Mouse (Mus musculus) erythroblast, embryonic 14.5 days (primary cell): Measurements from ENCODE around the gene Crebrf. TPM values are rescaled to one million over a fixed set of nuclear protein-coding genes. Genes with fewer than 3 reads are reported as not detected.

Experiments
- H3K27me3 ChIP-seq: 2 replicates; pipeline ENCODE4 v1.6.1; 2012; ENCODE audit warnings: inconsistent platforms; ENCODE audit not compliant: control insufficient read depth
- H3K36me3 ChIP-seq: 2 replicates; pipeline ENCODE4 v1.6.1; 2012; ENCODE audit warnings: mild to moderate bottlenecking, inconsistent platforms; ENCODE audit not compliant: control insufficient read depth
- H3K4me1 ChIP-seq: 2 replicates; pipeline ENCODE4 v1.6.1; 2012; ENCODE audit warnings: inconsistent platforms; ENCODE audit not compliant: control insufficient read depth
- H3K4me3 ChIP-seq: replicated peaks from 2 replicates; pipeline ENCODE3; 2012; ENCODE audit warnings: moderate library complexity, mild to moderate bottlenecking, inconsistent platforms
- H3K9me3 ChIP-seq: 2 replicates; pipeline ENCODE4 v1.6.1; 2012; ENCODE audit warnings: low read length, inconsistent platforms, mixed read lengths; ENCODE audit not compliant: control insufficient read depth
- GATA1 ChIP-seq: IDR thresholded peaks from 2 replicates; pipeline ENCODE4 v1.6.1; 2012; ENCODE audit warnings: low read length, inconsistent platforms, mixed read lengths
- TAL1 ChIP-seq: IDR thresholded peaks from 3 replicates; pipeline ENCODE4 v1.6.1; 2012; ENCODE audit warnings: low read length, inconsistent platforms, mixed read lengths
- polyA plus RNA-seq: library from polyadenylated mRNA; stranded (reverse); fragments of >175 nt; gene quantifications from 2 replicates; pipeline ENCODE4 v1.2.3, GENCODE M21; 2012

The Crebrf gene
- polyA plus RNA-seq, 1 experiment = 0.10 TPM

DNA sequence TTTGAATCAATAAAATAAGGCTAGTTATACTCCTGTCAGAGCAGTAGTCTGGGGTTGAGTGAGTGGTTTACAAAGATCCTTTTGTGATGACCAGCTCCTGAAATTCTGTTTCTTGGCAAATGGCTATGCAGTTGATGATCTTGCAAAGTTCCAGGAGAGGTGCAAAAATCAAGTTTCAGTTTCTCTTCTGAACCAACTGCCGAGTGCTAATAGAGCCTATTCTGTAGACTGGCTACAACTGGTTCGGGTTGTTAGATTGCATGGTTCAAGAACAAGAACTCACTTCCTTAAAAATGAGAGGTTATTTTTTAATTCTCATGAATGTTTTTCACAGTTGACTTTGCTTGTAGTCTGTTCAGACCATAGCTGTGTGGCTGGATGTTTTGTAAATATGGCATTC lies 38.0 kb downstream of the Crebrf start:
- H3K4me1 ChIP-seq = no peaks in the 10 kb centered on the region
- no peaks in the 10 kb centered on the region for H3K9me3 ChIP-seq
- TF ChIP-seq GATA1 = no peak
- TF ChIP-seq TAL1 = no peak
- no peaks in the 10 kb centered on the region for H3K36me3 ChIP-seq
- H3K4me3 ChIP-seq = no peak overlapping the region
- no peaks in the 10 kb centered on the region for H3K27me3 ChIP-seq

DNA sequence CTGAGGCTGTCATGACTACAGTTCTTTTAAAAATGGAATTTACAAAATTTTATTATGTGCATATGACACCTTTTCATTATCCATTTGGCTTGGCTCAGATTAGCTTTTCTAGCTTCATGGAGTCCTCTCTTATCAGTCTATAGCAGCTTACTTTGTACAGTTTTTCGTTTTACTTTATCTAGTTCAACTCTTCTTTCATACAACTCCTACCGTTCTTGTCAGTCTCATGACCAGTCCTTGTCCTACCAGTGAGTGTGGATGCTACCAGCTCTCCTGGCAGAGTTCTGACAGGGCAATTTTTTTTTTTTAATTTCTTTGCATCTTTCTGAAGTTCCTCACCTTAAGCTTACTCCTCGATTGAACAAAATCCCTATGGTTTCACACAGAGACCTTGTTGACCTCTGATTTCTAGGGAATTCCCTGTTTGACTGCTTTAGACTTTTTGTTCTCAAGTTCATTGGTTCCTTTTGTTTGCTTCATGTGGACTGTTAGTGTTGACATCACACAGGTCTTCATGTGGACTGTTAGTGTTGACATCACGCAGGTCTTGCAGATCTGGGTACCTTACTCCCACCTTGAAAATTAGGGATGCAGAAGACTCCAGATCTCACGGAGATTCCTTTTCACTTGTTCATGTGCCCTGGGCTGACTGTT lies 51.8 kb downstream of the Crebrf start:
- TF ChIP-seq TAL1 (peak; percentile 33; the same call in 1 of the 3 replicates), GATA1 (no peak)
- no peaks in the 10 kb centered on the region for H3K9me3 ChIP-seq
- peaks cover 27% of the 10 kb centered on the region for H3K4me1 ChIP-seq
- peaks cover 16% of the 10 kb centered on the region for H3K36me3 ChIP-seq
- H3K27me3 ChIP-seq = no peaks in the 10 kb centered on the region
- no peak overlapping the region for H3K4me3 ChIP-seq

DNA sequence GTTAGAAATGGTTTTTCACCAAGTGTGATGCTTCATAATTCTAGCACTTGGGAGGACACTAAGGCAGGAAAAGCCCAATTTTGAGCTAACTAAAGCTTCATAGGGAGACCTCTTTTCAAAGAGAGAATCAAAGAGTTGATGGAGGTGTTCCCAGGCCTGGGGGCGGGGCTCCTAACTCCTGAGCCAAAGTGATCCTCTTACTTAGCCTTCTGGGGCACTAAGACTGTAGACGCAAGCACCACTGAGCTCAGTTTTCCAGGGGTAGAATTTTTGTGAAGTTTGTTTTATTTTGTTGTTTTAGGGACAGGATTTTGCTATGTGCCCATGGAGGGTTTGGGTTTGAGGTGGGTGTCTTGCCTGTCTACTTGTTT lies 52.3 kb downstream of the Crebrf start:
- H3K27me3 ChIP-seq = no peaks in the 10 kb centered on the region
- peaks cover 27% of the 10 kb centered on the region for H3K4me1 ChIP-seq
- no peak overlapping the region for H3K4me3 ChIP-seq
- peaks cover 12% of the 10 kb centered on the region for H3K36me3 ChIP-seq
- TF ChIP-seq GATA1 = no peak
- no peak for TF ChIP-seq TAL1
- no peaks in the 10 kb centered on the region for H3K9me3 ChIP-seq

DNA sequence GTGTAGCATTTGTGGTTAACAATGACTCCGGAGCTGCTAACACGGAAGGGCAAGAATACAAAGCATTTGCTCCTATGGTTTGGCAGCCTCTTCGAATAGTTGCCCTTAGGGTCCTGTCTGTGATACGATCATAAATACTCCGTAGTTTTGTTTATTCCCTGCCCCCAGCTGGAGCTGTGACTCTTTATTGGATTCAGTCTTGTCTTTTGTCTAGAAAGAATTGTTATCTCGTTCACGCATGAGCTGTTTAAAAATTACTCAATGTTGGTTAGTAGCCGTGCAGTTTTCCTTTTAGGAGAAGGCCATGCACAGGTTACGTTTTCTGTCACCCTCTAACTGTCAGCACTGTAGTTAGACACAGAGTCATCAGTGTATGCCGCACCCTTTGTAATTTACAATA lies 60.8 kb downstream of the Crebrf start:
- H3K36me3 ChIP-seq = peaks cover 7% of the 10 kb centered on the region
- TF ChIP-seq GATA1 (no peak), TAL1 (no peak)

DNA sequence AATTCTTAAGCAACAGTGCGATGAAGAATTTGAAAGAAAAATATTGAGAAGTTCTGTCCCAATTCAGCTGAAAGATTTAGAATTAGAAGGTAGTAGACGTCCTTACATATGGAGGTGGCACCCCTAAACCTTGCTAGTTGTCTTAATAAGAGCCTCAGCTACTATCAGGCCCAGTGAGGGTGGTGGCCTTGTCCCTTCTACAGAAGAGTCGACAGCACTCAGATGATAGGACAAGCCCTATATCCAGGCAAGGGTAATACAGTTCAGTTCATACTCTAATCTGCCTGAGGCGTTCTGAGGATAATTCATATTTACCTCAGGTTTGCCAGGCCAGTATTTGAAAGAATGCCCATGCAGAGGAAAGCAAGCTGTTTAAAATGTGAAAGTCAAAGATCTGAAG lies 62.6 kb downstream of the Crebrf start:
- Histone ChIP-seq H3K4me1 (peaks cover 54% of the 10 kb centered on the region), H3K36me3 (peaks cover 9% of the 10 kb centered on the region), H3K4me3 (no peak overlapping the region), H3K27me3 (no peaks in the 10 kb centered on the region), H3K9me3 (no peaks in the 10 kb centered on the region)
- TF ChIP-seq TAL1 = no peak
- no peak for TF ChIP-seq GATA1

More for the DNA sequence above, 60.8 kb downstream of the Crebrf start:
- H3K9me3 ChIP-seq = no peaks in the 10 kb centered on the region
- H3K4me3 ChIP-seq = no peak overlapping the region
- H3K4me1 ChIP-seq = peaks cover 40% of the 10 kb centered on the region
- no peaks in the 10 kb centered on the region for H3K27me3 ChIP-seq

DNA sequence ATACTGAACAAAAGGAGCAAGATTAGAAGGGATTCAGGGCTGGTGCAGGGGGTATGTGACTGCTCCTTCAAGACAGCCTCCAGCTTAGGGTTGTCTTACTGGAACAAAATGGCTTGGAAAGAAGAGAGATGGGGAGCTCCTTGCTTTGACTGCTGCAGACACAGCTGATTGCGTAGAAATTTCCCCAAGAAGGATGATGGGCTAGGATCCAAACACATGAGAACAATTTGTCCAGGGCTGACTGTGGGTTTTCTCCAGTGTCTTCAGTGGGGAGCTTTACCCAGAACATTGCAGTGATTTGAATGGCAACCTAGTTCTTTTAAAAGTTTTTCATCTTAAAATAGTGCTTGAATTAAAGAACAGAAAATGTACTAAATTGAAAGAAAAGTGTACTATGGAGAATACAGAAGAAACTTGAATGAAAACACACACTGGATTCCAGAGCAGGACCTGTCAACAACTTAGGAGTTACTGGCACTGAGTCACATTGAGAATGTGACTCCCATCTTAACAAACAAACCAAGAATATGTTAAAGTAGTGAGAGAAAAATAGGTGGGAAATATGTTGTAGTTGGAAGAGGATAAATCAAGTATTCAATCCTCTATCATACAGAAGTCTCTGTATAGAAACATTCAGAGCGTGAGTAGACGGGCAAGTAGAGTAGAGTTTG lies 63.1 kb downstream of the Crebrf start:
- peaks cover 60% of the 10 kb centered on the region for H3K4me1 ChIP-seq
- peaks cover 15% of the 10 kb centered on the region for H3K36me3 ChIP-seq
- no peak overlapping the region for H3K4me3 ChIP-seq
- H3K9me3 ChIP-seq = no peaks in the 10 kb centered on the region
- TF ChIP-seq GATA1 (no peak), TAL1 (no peak)
- no peaks in the 10 kb centered on the region for H3K27me3 ChIP-seq

DNA sequence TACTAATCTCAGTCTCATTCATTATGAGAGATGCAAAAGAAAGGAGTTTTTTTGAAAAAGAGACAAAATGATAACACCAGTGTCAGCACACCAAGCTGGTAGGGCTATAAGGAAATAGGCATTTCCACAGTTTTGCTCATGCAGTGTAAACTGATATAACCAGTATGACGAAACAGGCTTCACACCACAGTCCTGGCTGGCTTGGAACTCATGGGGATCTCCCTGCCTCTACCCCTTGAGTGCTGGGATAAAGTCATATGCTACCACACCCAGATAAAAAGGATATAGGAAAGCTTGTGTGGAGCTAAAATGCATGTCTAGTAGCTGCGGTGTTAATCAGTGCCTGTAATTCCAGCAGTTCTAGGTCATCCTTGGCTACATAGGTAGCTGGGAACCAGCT lies 64.0 kb downstream of the Crebrf start:
- H3K4me1 ChIP-seq = peaks cover 69% of the 10 kb centered on the region
- no peak for TF ChIP-seq TAL1
- TF ChIP-seq GATA1 = no peak
- no peak overlapping the region for H3K4me3 ChIP-seq
- no peaks in the 10 kb centered on the region for H3K27me3 ChIP-seq
- H3K36me3 ChIP-seq = peaks cover 21% of the 10 kb centered on the region
- H3K9me3 ChIP-seq = no peaks in the 10 kb centered on the region

DNA sequence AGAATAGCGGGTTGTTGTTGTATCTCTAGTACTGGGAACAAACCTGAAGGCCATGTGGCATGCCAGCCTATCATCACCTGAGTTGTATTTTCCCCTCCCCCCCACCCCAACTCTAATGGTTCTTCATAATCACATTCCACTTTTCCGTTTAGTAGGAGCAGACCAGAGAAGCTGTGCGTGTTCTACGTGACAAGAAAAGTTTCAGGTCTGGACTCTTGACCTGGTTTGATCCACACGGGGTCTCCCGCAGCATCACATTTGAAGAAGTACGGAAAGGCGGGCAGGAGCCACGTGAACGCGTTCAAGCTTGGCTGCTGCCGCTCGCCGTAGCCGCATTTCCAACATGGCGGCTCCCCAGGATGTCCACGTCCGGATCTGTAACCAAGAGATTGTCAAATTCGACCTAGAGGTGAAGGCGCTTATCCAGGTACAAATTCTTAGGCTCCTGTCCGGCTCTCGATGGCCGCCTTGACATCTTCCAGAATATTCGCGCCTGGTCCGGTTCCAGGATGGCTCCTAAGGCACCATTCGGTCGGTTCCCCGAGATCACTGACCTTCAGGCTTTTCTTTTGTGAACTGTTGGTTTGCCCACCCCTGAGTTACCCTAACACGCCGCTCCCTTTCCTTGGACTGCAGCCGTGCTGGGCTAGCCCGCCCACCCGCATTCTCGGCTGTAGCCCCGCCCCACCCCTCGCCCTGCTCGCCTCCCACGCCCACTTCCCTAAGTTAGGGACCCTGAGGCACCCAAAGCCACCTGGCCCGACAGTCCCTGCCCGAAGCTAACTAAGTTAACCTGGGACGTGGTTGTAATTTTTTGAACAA lies 65.5 kb downstream of the Crebrf start, which contains the start of gene Bnip1:
TSS of gene Bnip1 (plus strand) at position 317 of the 822 bp plus-strand sequence.
- peaks cover 34% of the 10 kb centered on the region for H3K36me3 ChIP-seq
- no peaks in the 10 kb centered on the region for H3K9me3 ChIP-seq
- peaks cover 80% of the 10 kb centered on the region for H3K4me1 ChIP-seq
- H3K27me3 ChIP-seq = no peaks in the 10 kb centered on the region
- TF ChIP-seq GATA1 = no peak
- TF ChIP-seq TAL1 = no peak
- H3K4me3 ChIP-seq = peak within 1 kb of the TSS; percentile 76

DNA sequence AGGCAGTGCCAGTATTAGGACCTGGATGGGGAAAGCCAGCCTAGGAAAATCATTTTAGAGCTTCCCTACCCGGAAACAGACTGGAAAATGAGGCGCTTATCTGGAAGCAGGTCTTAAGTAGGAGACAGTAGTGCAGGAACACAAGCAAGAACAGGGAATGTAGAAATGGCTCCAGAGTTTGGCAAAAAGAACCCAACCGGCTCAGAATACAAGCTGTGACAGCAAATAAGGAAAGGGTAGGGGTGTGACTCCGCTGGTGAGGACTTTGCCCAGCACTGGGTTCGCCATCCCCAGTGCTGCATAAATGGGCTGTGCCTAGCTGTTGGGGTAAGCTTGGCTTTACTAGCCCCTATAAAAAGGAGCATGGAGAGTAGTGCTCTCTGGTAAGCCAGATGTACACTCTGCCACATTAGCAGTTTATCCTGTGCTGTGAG lies 66.2 kb downstream of the Crebrf start:
- Histone ChIP-seq H3K27me3 (no peaks in the 10 kb centered on the region), H3K4me3 (peak overlapping the region; percentile 76), H3K36me3 (peaks cover 39% of the 10 kb centered on the region), H3K4me1 (peaks cover 79% of the 10 kb centered on the region), H3K9me3 (no peaks in the 10 kb centered on the region)
- TF ChIP-seq TAL1 (no peak), GATA1 (no peak)
